Mouse (Mus musculus): ENCODE data around the gene Arhgef25. TPM values are rescaled to one million over a fixed set of nuclear protein-coding genes. Genes with fewer than 3 reads are reported as not detected.
"Not testable (repeated sequence)": the region's sequence is repeated elsewhere in the genome, so short reads cannot be mapped to it uniquely, and the experiment has no call there.

Gene Arhgef25
- total RNA-seq, 4 experiments from 2014 or later, result 310 to 386 (median 350) TPM

- no peak for DNase-seq (ENCODE audit: low spot score in 2 of 2)
These were observed 51.3 kb downstream of the Arhgef25 start for GRCm38 (mm10) chr10:127138328-127139141.

- DNase-seq (ENCODE audit: low spot score in 2 of 2), result no peak
These were observed 52.0 kb downstream of the Arhgef25 start for GRCm38 (mm10) chr10:127137896-127138295.

- DNase-seq (ENCODE audit: low spot score in 2 of 2), result no peak
These were observed 53.4 kb downstream of the Arhgef25 start for GRCm38 (mm10) chr10:127136510-127136909.

GRCm38 (mm10) chr10:127135118-127135836 lies 54.6 kb downstream of the Arhgef25 start:
- DNase-seq (ENCODE audit: low spot score in 2 of 2), result no peak

GRCm38 (mm10) chr10:127134394-127135035 lies 55.4 kb downstream of the Arhgef25 start:
- not testable (repeated sequence) for DNase-seq (ENCODE audit: low spot score in 2 of 2)

Other genes with a start within 250 kb of the Arhgef25 start
- gene Ctdsp2, start 211.4 kb downstream of the Arhgef25 start, total RNA-seq (2022), result 100 to 1,000 TPM; 104 to 120 (median 111) TPM
- gene Avil, start 189.4 kb downstream of the Arhgef25 start, total RNA-seq (2022), result under 1 TPM; 0.11 to 0.39 (median 0.18) TPM
- 10 to 100 TPM; 24.5 to 31.8 (median 27.5) TPM for gene Tsfm, start 159.2 kb downstream of the Arhgef25 start, total RNA-seq (2022)
- gene Mettl1, start 148.7 kb downstream of the Arhgef25 start, total RNA-seq (2022), result 10 to 100 TPM; 13.1 to 16.0 (median 14.5) TPM
- under 1 TPM in 3 of 4 experiments, not detected in 1; 0.23 to 0.33 (median 0.31) TPM for gene Eef1akmt3, start 148.6 kb downstream of the Arhgef25 start, total RNA-seq (2022)
- 1 to 10 TPM in 1 of 4 experiments, under 1 TPM in 3; 0.14 to 1.1 (median 0.48) TPM for gene Cyp27b1, start 141.8 kb downstream of the Arhgef25 start, total RNA-seq (2022)
- 10 to 100 TPM; 14.8 to 21.9 (median 20.4) TPM for gene March9, start 129.9 kb downstream of the Arhgef25 start, total RNA-seq (2022)
- 10 to 100 TPM; 84.1 to 95.2 (median 91.1) TPM for gene Cdk4, start 126.5 kb downstream of the Arhgef25 start, total RNA-seq (2022)
- gene Tspan31, start 119.8 kb downstream of the Arhgef25 start, total RNA-seq (2022), result 10 to 100 TPM; 62.9 to 68.4 (median 66.1) TPM
- gene Agap2, start 114.8 kb downstream of the Arhgef25 start, total RNA-seq (2022), result 100 to 1,000 TPM; 657 to 727 (median 692) TPM
- 100 to 1,000 TPM in 2 of 4 experiments, 10 to 100 TPM in 2; 98.1 to 120 (median 109) TPM for gene Os9, start 69.0 kb downstream of the Arhgef25 start, total RNA-seq (2022)
- 100 to 1,000 TPM; 113 to 123 (median 113) TPM for gene B4galnt1, start 24.9 kb downstream of the Arhgef25 start, total RNA-seq (2022)
- 10 to 100 TPM; 12.2 to 17.5 (median 14.4) TPM for gene Slc26a10, start 9.4 kb downstream of the Arhgef25 start, total RNA-seq (2022)
- 100 to 1,000 TPM; 214 to 267 (median 229) TPM for gene Dtx3, start 5.6 kb upstream of the Arhgef25 start, total RNA-seq (2022)
- 100 to 1,000 TPM in 1 of 4 experiments, 10 to 100 TPM in 3; 95.0 to 107 (median 98.9) TPM for gene Pip4k2c, start 21.5 kb upstream of the Arhgef25 start, total RNA-seq (2022)
- 100 to 1,000 TPM; 807 to 850 (median 831) TPM for gene Kif5a, start 73.3 kb upstream of the Arhgef25 start, total RNA-seq (2022)
- 100 to 1,000 TPM; 260 to 271 (median 262) TPM for gene Dctn2, start 76.3 kb upstream of the Arhgef25 start, total RNA-seq (2022)
- 10 to 100 TPM; 56.3 to 61.6 (median 56.8) TPM for gene Mbd6, start 98.9 kb upstream of the Arhgef25 start, total RNA-seq (2022)
- 10 to 100 TPM; 56.7 to 65.8 (median 63.9) TPM for gene Mars, start 121.7 kb upstream of the Arhgef25 start, total RNA-seq (2022)
- gene Arhgap9, start 131.9 kb upstream of the Arhgef25 start, total RNA-seq (2022), result 1 to 10 TPM in 3 of 4 experiments, under 1 TPM in 1; 0.60 to 4.6 (median 2.2) TPM
- 1 to 10 TPM; 2.7 to 4.0 (median 3.7) TPM for gene Gli1, start 151.9 kb upstream of the Arhgef25 start, total RNA-seq (2022)
- gene Inhbe, start 164.3 kb upstream of the Arhgef25 start, total RNA-seq (2022), result not detected
- gene Inhbc, start 180.3 kb upstream of the Arhgef25 start, total RNA-seq (2022), result not detected
- 100 to 1,000 TPM; 159 to 182 (median 176) TPM for gene R3hdm2, start 190.2 kb upstream of the Arhgef25 start, total RNA-seq (2022)

Data from layer of hippocampus, adult 8-10 months (tissue).